Mouse (Mus musculus): ENCODE measurements around the gene Gpatch8. TPM values are rescaled to one million over a fixed set of nuclear protein-coding genes. Genes with fewer than 3 reads are reported as not detected.

The Gpatch8 gene
- polyA plus RNA-seq, 1 experiment from 2014 or later = 83.7 TPM

DNA sequence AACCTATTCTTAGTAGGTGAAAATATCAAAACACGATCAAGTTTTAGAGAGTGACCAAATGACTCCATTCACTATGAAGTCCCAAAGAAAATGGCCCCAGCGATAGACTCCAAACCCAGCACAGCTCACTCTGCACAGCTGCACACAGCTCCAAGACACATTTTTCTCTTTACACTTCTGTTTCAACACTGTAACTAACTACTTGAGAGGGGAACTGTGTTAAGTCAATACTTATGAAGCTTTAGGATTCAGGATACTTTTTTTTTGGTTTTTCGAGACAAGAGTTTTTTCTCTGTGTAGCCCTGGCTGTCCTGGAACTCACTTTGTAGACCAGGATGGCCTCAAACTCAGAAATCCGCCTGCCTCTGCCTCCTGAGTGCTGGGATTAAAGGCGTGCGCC is 61.1 kb downstream of the Gpatch8 start:
- Histone ChIP-seq H3K4me3 (ENCODE audit: low read depth, low read length) (no peak overlapping the region), H3K27ac (ENCODE audit: low read depth, low read length) (no peak overlapping the region), H3K4me2 (ENCODE audit: low read depth, low read length) (no peak overlapping the region), H3K9me3 (ENCODE audit: control insufficient read depth, low read length) (no peaks in the 10 kb centered on the region), H3K27me3 (ENCODE audit: control insufficient read depth, insufficient read depth, low read length) (no peaks in the 10 kb centered on the region), H3K36me3 (ENCODE audit: control insufficient read depth, insufficient read depth, low read length) (peaks cover 23% of the 10 kb centered on the region), H3K4me1 (ENCODE audit: control insufficient read depth, insufficient read depth, low read length) (no peaks in the 10 kb centered on the region), H3K9ac (replicated peaks; ENCODE audit: low read depth, low read length) (no peak overlapping the region)
- no peak for ATAC-seq (ENCODE audit: low read depth)
- WGBS = 99% methylated on average over 6 of the region's 6 CpGs

- Histone ChIP-seq H3K27ac (ENCODE audit: low read depth, low read length) (no peak overlapping the region), H3K9me3 (ENCODE audit: control insufficient read depth, low read length) (no peaks in the 10 kb centered on the region), H3K4me3 (ENCODE audit: low read depth, low read length) (no peak overlapping the region), H3K27me3 (ENCODE audit: control insufficient read depth, insufficient read depth, low read length) (no peaks in the 10 kb centered on the region), H3K36me3 (ENCODE audit: control insufficient read depth, insufficient read depth, low read length) (peaks cover 18% of the 10 kb centered on the region), H3K9ac (replicated peaks; ENCODE audit: low read depth, low read length) (no peak overlapping the region), H3K4me1 (ENCODE audit: control insufficient read depth, insufficient read depth, low read length) (no peaks in the 10 kb centered on the region), H3K4me2 (ENCODE audit: low read depth, low read length) (no peak overlapping the region)
- WGBS = 82% methylated on average over 7 of the region's 7 CpGs
- no peak for ATAC-seq (ENCODE audit: low read depth)
Observed at GRCm38 (mm10) chr11:102494063-102494650, 62.0 kb downstream of the Gpatch8 start.

GRCm38 (mm10) chr11:102493241-102493640 is 63.0 kb downstream of the Gpatch8 start:
- H3K9me3 ChIP-seq (ENCODE audit: control insufficient read depth, low read length) = no peaks in the 10 kb centered on the region

GRCm38 (mm10) chr11:102487901-102488300 is 68.3 kb downstream of the Gpatch8 start:
- Histone ChIP-seq H3K36me3 (ENCODE audit: control insufficient read depth, insufficient read depth, low read length) (peaks cover 26% of the 10 kb centered on the region), H3K4me1 (ENCODE audit: control insufficient read depth, insufficient read depth, low read length) (no peaks in the 10 kb centered on the region), H3K27me3 (ENCODE audit: control insufficient read depth, insufficient read depth, low read length) (no peaks in the 10 kb centered on the region), H3K4me2 (ENCODE audit: low read depth, low read length) (no peak overlapping the region), H3K4me3 (ENCODE audit: low read depth, low read length) (no peak overlapping the region), H3K9me3 (ENCODE audit: control insufficient read depth, low read length) (no peaks in the 10 kb centered on the region), H3K9ac (replicated peaks; ENCODE audit: low read depth, low read length) (no peak overlapping the region), H3K27ac (ENCODE audit: low read depth, low read length) (no peak overlapping the region)
- ATAC-seq (ENCODE audit: low read depth) = no peak
- WGBS = 98% methylated on average over 2 of the region's 2 CpGs

More at GRCm38 (mm10) chr11:102493241-102493640, 63.0 kb downstream of the Gpatch8 start:
- Histone ChIP-seq H3K4me2 (ENCODE audit: low read depth, low read length) (no peak overlapping the region), H3K9ac (replicated peaks; ENCODE audit: low read depth, low read length) (no peak overlapping the region), H3K27ac (ENCODE audit: low read depth, low read length) (no peak overlapping the region), H3K4me1 (ENCODE audit: control insufficient read depth, insufficient read depth, low read length) (no peaks in the 10 kb centered on the region), H3K4me3 (ENCODE audit: low read depth, low read length) (no peak overlapping the region), H3K27me3 (ENCODE audit: control insufficient read depth, insufficient read depth, low read length) (no peaks in the 10 kb centered on the region), H3K36me3 (ENCODE audit: control insufficient read depth, insufficient read depth, low read length) (peaks cover 15% of the 10 kb centered on the region)
- no peak for ATAC-seq (ENCODE audit: low read depth)
- 86% methylated on average over 2 of the region's 2 CpGs for WGBS

DNA sequence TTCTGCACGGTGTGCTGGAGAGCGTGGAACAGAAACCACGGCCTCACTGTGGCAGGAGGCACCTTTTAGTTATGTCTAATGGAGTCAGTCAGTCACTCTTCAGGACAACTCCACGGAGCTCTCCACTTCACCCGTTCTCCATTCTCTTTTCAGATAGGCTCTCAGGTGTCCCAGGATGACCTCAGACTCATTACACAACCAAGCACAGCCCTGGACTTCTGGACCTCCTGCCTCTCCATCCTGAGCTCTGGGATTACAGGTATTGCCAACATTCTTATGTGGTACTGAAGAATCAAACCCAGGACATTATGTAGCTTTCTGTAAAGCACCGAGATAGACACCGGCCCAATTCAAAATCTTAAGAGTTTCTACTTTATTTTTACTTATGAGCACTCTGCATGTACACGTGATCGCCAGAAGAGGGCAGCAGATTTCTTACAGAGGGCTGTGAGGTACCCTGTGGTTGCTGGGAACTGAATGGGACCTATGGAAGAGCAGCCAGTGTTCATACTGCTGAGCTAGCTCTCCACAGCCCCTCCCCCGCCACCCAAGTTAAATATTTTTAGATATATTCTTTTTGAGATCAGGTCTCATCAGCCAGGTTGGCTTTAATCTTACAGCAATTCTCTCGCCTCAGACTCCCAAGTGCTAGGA is 69.3 kb downstream of the Gpatch8 start:
- Histone ChIP-seq H3K36me3 (ENCODE audit: control insufficient read depth, insufficient read depth, low read length) (peaks cover 33% of the 10 kb centered on the region), H3K9me3 (ENCODE audit: control insufficient read depth, low read length) (no peaks in the 10 kb centered on the region), H3K27me3 (ENCODE audit: control insufficient read depth, insufficient read depth, low read length) (no peaks in the 10 kb centered on the region), H3K4me2 (ENCODE audit: low read depth, low read length) (no peak overlapping the region), H3K9ac (replicated peaks; ENCODE audit: low read depth, low read length) (no peak overlapping the region), H3K4me3 (ENCODE audit: low read depth, low read length) (no peak overlapping the region), H3K4me1 (ENCODE audit: control insufficient read depth, insufficient read depth, low read length) (no peaks in the 10 kb centered on the region), H3K27ac (ENCODE audit: low read depth, low read length) (no peak overlapping the region)
- WGBS = 75% methylated on average over 11 of the region's 11 CpGs
- ATAC-seq (ENCODE audit: low read depth) = peak; percentile 58; the same call in 1 of the 2 replicates

DNA sequence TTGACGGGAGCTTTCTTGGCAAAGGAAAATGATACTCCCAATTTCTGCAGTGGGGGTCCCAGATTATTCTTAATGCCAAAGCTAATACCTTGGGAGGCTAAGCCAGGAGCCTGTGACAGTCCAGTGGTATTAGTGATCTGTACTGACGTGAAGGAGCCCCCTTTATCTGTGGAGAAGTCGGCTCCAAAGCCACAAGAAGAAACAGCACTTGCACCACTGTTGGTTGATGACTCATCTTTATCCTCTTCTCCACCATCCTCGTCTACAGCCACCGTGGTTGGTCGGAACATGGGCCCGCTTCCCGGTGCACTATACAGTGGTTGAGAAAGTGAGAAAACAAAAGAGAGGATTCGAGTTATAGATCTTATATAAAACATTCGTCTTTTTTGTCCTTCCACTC is 74.4 kb downstream of the Gpatch8 start:
- H3K36me3 ChIP-seq (ENCODE audit: control insufficient read depth, insufficient read depth, low read length) = peaks cover 67% of the 10 kb centered on the region
- no peaks in the 10 kb centered on the region for H3K9me3 ChIP-seq (ENCODE audit: control insufficient read depth, low read length)
- no peaks in the 10 kb centered on the region for H3K27me3 ChIP-seq (ENCODE audit: control insufficient read depth, insufficient read depth, low read length)
- no peak overlapping the region for H3K4me2 ChIP-seq (ENCODE audit: low read depth, low read length)
- no peak overlapping the region for H3K27ac ChIP-seq (ENCODE audit: low read depth, low read length)
- WGBS = 94% methylated on average over 10 of the region's 10 CpGs
- H3K9ac ChIP-seq (replicated peaks; ENCODE audit: low read depth, low read length) = no peak overlapping the region
- no peak overlapping the region for H3K4me3 ChIP-seq (ENCODE audit: low read depth, low read length)
- H3K4me1 ChIP-seq (ENCODE audit: control insufficient read depth, insufficient read depth, low read length) = no peaks in the 10 kb centered on the region
- no peak for ATAC-seq (ENCODE audit: low read depth)

GRCm38 (mm10) chr11:102480897-102481296 is 75.3 kb downstream of the Gpatch8 start:
- Histone ChIP-seq H3K27me3 (ENCODE audit: control insufficient read depth, insufficient read depth, low read length) (no peaks in the 10 kb centered on the region), H3K4me3 (ENCODE audit: low read depth, low read length) (no peak overlapping the region), H3K4me1 (ENCODE audit: control insufficient read depth, insufficient read depth, low read length) (no peaks in the 10 kb centered on the region), H3K36me3 (ENCODE audit: control insufficient read depth, insufficient read depth, low read length) (peaks cover 59% of the 10 kb centered on the region), H3K4me2 (ENCODE audit: low read depth, low read length) (no peak overlapping the region), H3K9me3 (ENCODE audit: control insufficient read depth, low read length) (no peaks in the 10 kb centered on the region), H3K27ac (ENCODE audit: low read depth, low read length) (no peak overlapping the region), H3K9ac (replicated peaks; ENCODE audit: low read depth, low read length) (no peak overlapping the region)
- ATAC-seq (ENCODE audit: low read depth) = no peak
- 94% methylated on average over 4 of the region's 4 CpGs for WGBS

DNA sequence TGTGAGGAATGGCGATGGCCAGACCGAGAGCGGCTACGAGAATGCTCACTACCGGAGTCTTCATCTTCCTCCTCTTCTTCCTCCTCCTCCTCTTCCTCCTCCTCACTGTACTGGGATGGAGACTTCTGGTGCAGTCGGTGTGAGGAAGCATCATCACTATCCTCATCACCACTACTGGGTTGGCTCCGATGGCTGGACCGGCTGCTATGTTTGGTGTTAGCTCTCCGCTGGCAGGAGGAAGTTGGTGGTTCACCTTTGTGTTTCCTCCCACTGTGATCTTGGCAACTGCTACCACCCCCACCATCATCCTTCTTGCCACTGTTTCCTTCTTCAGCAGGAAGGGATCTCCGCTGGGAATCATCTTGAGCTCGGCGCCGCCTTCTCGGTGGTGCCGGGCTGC is 76.1 kb downstream of the Gpatch8 start:
- Histone ChIP-seq H3K9ac (replicated peaks; ENCODE audit: low read depth, low read length) (no peak overlapping the region), H3K9me3 (ENCODE audit: control insufficient read depth, low read length) (no peaks in the 10 kb centered on the region), H3K4me1 (ENCODE audit: control insufficient read depth, insufficient read depth, low read length) (no peaks in the 10 kb centered on the region), H3K36me3 (ENCODE audit: control insufficient read depth, insufficient read depth, low read length) (peaks cover 52% of the 10 kb centered on the region), H3K4me3 (ENCODE audit: low read depth, low read length) (no peak overlapping the region), H3K27ac (ENCODE audit: low read depth, low read length) (no peak overlapping the region), H3K27me3 (ENCODE audit: control insufficient read depth, insufficient read depth, low read length) (no peaks in the 10 kb centered on the region), H3K4me2 (ENCODE audit: low read depth, low read length) (no peak overlapping the region)
- no peak for ATAC-seq (ENCODE audit: low read depth)
- 98% methylated on average over 15 of the region's 15 CpGs for WGBS

DNA sequence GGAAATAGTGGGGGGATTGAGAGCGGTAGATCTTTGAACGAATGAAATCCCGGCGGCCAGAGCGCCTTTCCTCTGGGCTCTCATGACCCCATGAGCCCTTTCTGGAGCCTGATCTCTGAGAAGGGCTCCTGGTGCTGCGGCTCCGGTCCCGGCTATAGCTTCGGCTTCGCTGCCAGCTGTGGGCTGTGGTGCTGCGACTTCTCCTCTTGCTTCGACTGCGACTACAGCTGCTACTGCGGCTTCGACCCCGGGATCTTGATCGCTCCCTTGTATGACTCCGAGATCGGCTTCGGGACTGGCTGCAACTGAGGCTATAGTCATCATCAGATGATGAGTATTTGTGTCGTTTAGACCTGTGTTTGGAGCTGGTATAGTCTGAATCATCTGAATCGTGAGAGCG is 76.6 kb downstream of the Gpatch8 start:
- 97% methylated on average over 23 of the region's 23 CpGs for WGBS
- Histone ChIP-seq H3K9me3 (ENCODE audit: control insufficient read depth, low read length) (no peaks in the 10 kb centered on the region), H3K4me2 (ENCODE audit: low read depth, low read length) (no peak overlapping the region), H3K4me1 (ENCODE audit: control insufficient read depth, insufficient read depth, low read length) (no peaks in the 10 kb centered on the region), H3K36me3 (ENCODE audit: control insufficient read depth, insufficient read depth, low read length) (peaks cover 48% of the 10 kb centered on the region), H3K4me3 (ENCODE audit: low read depth, low read length) (no peak overlapping the region), H3K27ac (ENCODE audit: low read depth, low read length) (no peak overlapping the region), H3K9ac (replicated peaks; ENCODE audit: low read depth, low read length) (no peak overlapping the region), H3K27me3 (ENCODE audit: control insufficient read depth, insufficient read depth, low read length) (no peaks in the 10 kb centered on the region)
- no peak for ATAC-seq (ENCODE audit: low read depth)
